Mouse (Mus musculus): ENCODE data around the gene Crlf2. TPM values are rescaled to one million over a fixed set of nuclear protein-coding genes. Genes with fewer than 3 reads are reported as not detected.

Gene Crlf2
- total RNA-seq (2021) = 10 to 100 TPM; 31.6 to 36.4 TPM
- long read RNA-seq, experiment 1, transcript Crlf2-201 (8 exons, 1,323 nt) = major isoform, 7 of 25 reads
- long read RNA-seq, experiment 1, partial matches to known transcripts = 5 of 25 reads
- long read RNA-seq, experiment 1, other reads (novel, unspliced or antisense) = 9 of 25 reads
- long read RNA-seq, experiment 2, transcript Crlf2-203 (8 exons, 1,405 nt) = minor isoform, 8 of 40 reads
- long read RNA-seq, experiment 2, transcript Crlf2-201 (8 exons, 1,323 nt) = major isoform, 11 of 40 reads
- long read RNA-seq, experiment 2, partial matches to known transcripts = 7 of 40 reads
- long read RNA-seq, experiment 2, other reads (novel, unspliced or antisense) = 14 of 40 reads

- DNase-seq (ENCODE audit: low spot score in 2 of 2) = peak; percentile 83 to 90
Observed at GRCm38 (mm10) chr5:109558404-109559160, at the start of gene Crlf2. Gene Crlf2 (minus strand): TSS chr5:109558993.

GRCm38 (mm10) chr5:109602585-109602984 is 43.8 kb upstream of the Crlf2 start:
- no peak for DNase-seq (ENCODE audit: low spot score in 2 of 2)

GRCm38 (mm10) chr5:109601080-109601479 is 42.3 kb upstream of the Crlf2 start:
- DNase-seq (ENCODE audit: low spot score in 2 of 2) = no peak

- no peak for DNase-seq (ENCODE audit: low spot score in 2 of 2)
Observed at GRCm38 (mm10) chr5:109598876-109599275, 40.1 kb upstream of the Crlf2 start.

GRCm38 (mm10) chr5:109596647-109597046 is 37.9 kb upstream of the Crlf2 start:
- DNase-seq (ENCODE audit: low spot score in 2 of 2) = no peak

- no peak for DNase-seq (ENCODE audit: low spot score in 2 of 2)
Observed at GRCm38 (mm10) chr5:109562829-109563228, 4.0 kb upstream of the Crlf2 start.

GRCm38 (mm10) chr5:109559191-109559590 is 398 bp upstream of the Crlf2 start:
- no peak for DNase-seq (ENCODE audit: low spot score in 2 of 2)

GRCm38 (mm10) chr5:109558123-109558403 is 730 bp downstream of the Crlf2 start:
- no peak for DNase-seq (ENCODE audit: low spot score in 2 of 2)

GRCm38 (mm10) chr5:109557321-109558122 is 1.3 kb downstream of the Crlf2 start:
- peak; percentile 83 to 94 for DNase-seq (ENCODE audit: low spot score in 2 of 2)

GRCm38 (mm10) chr5:109556591-109557320 is 2.0 kb downstream of the Crlf2 start:
- peak; percentile 73 to 85 for DNase-seq (ENCODE audit: low spot score in 2 of 2)

GRCm38 (mm10) chr5:109555676-109556571 is 2.9 kb downstream of the Crlf2 start:
- DNase-seq (ENCODE audit: low spot score in 2 of 2) = no peak

- no peak for DNase-seq (ENCODE audit: low spot score in 2 of 2)
Observed at GRCm38 (mm10) chr5:109555236-109555675, 3.5 kb downstream of the Crlf2 start.

- no peak for DNase-seq (ENCODE audit: low spot score in 2 of 2)
Observed at GRCm38 (mm10) chr5:109554091-109555050, 4.4 kb downstream of the Crlf2 start.

- DNase-seq (ENCODE audit: low spot score in 2 of 2) = no peak
Observed at GRCm38 (mm10) chr5:109553160-109553930, 5.4 kb downstream of the Crlf2 start.

GRCm38 (mm10) chr5:109552541-109552940 is 6.3 kb downstream of the Crlf2 start:
- DNase-seq (ENCODE audit: low spot score in 2 of 2) = no peak

GRCm38 (mm10) chr5:109552116-109552515 is 6.7 kb downstream of the Crlf2 start:
- DNase-seq (ENCODE audit: low spot score in 2 of 2) = no peak

- DNase-seq (ENCODE audit: low spot score in 2 of 2) = no peak
Observed at GRCm38 (mm10) chr5:109551041-109551765, 7.6 kb downstream of the Crlf2 start.

Measured in adrenal gland, postnatal 4 days (tissue).